Mouse (Mus musculus): ENCODE results near the gene Ramp2. TPM values are rescaled to one million over a fixed set of nuclear protein-coding genes. Genes with fewer than 3 reads are reported as not detected.

Gene Ramp2
- total and polyA plus RNA-seq, 2 experiments from 2014 or later = 66.1 to 111 TPM

GRCm38 (mm10) chr11:101259261-101259712 is 13.5 kb downstream of the Ramp2 start:
- Histone ChIP-seq H3K27me3 (ENCODE audit: insufficient read depth, low read length) (peaks cover 11% of the 10 kb centered on the region; the same call in 1 of the 2 replicates), H3K36me3 (ENCODE audit: insufficient read depth, low read length) (peaks cover 11% of the 10 kb centered on the region; the same call in 1 of the 2 replicates), H3K27ac (no peak overlapping the region), H3K9ac (replicated peaks; ENCODE audit: low read length) (no peak overlapping the region), H3K4me2 (ENCODE audit: low read depth, low read length) (peak overlapping the region; percentile 97; the same call in 1 of the 2 replicates), H3K4me1 (ENCODE audit: insufficient read depth, low read length) (peaks cover 15% of the 10 kb centered on the region), H3K9me3 (ENCODE audit: low read length) (no peaks in the 10 kb centered on the region), H3K4me3 (ENCODE audit: low read length) (no peak overlapping the region)
- ATAC-seq (no peak), DNase-seq (ENCODE audit: low spot score) (no peak)
- TF ChIP-seq CTCF (IDR thresholded peaks at IDR 0.05; ENCODE audit: low read depth) = no peak
- WGBS = 42% methylated on average over 6 of the region's 6 CpGs

- Histone ChIP-seq H3K4me2 (ENCODE audit: low read depth, low read length) (peak within 1 kb of the TSS; percentile 97), H3K4me1 (ENCODE audit: insufficient read depth, low read length) (peaks cover 17% of the 10 kb centered on the region), H3K9ac (replicated peaks; ENCODE audit: low read length) (peak within 1 kb of the TSS; percentile 63), H3K27ac (peak within 1 kb of the TSS; percentile 41; the same call in 1 of the 2 replicates), H3K36me3 (ENCODE audit: insufficient read depth, low read length) (peaks cover 11% of the 10 kb centered on the region; the same call in 1 of the 2 replicates), H3K9me3 (ENCODE audit: low read length) (no peaks in the 10 kb centered on the region), H3K4me3 (ENCODE audit: low read length) (peak within 1 kb of the TSS; percentile 42), H3K27me3 (ENCODE audit: insufficient read depth, low read length) (peaks cover 11% of the 10 kb centered on the region; the same call in 1 of the 2 replicates)
- WGBS = 1% methylated on average over 42 of the region's 43 CpGs
- ATAC-seq (peak; percentile 71), DNase-seq (ENCODE audit: low spot score) (peak; percentile 61)
- TF ChIP-seq CTCF (IDR thresholded peaks at IDR 0.05; ENCODE audit: low read depth) = no peak
Measured at GRCm38 (mm10) chr11:101259948-101260825, 14.4 kb downstream of the Ramp2 start, which contains the start of gene Wnk4. TSS of gene Wnk4 (plus strand) at chr11:101260567.

GRCm38 (mm10) chr11:101260826-101261380 is 15.1 kb downstream of the Ramp2 start:
- Histone ChIP-seq H3K9ac (replicated peaks; ENCODE audit: low read length) (peak overlapping the region; percentile 63), H3K27ac (peak overlapping the region; percentile 41; the same call in 1 of the 2 replicates), H3K4me1 (ENCODE audit: insufficient read depth, low read length) (peaks cover 20% of the 10 kb centered on the region), H3K4me2 (ENCODE audit: low read depth, low read length) (peak overlapping the region; percentile 97), H3K27me3 (ENCODE audit: insufficient read depth, low read length) (peaks cover 11% of the 10 kb centered on the region; the same call in 1 of the 2 replicates), H3K4me3 (ENCODE audit: low read length) (peak overlapping the region; percentile 42), H3K9me3 (ENCODE audit: low read length) (no peaks in the 10 kb centered on the region), H3K36me3 (ENCODE audit: insufficient read depth, low read length) (peaks cover 11% of the 10 kb centered on the region; the same call in 1 of the 2 replicates)
- no peak for DNase-seq (ENCODE audit: low spot score)
- TF ChIP-seq CTCF (IDR thresholded peaks at IDR 0.05; ENCODE audit: low read depth) = no peak
- WGBS = 1% methylated on average over 30 of the region's 30 CpGs
- 0 out of 2 replicates have a peak, but pooled peaks have one; percentile 16 for ATAC-seq

- no peak for TF ChIP-seq CTCF (IDR thresholded peaks at IDR 0.05; ENCODE audit: low read depth)
- 2% methylated on average over 24 of the region's 24 CpGs for WGBS
- H3K36me3 ChIP-seq (ENCODE audit: insufficient read depth, low read length) = peaks cover 9% of the 10 kb centered on the region; the same call in 1 of the 2 replicates
- no peak overlapping the region; the same call in 1 of the 2 replicates for H3K9ac ChIP-seq (replicated peaks; ENCODE audit: low read length)
- H3K4me3 ChIP-seq (ENCODE audit: low read length) = no peak overlapping the region
- H3K4me1 ChIP-seq (ENCODE audit: insufficient read depth, low read length) = peaks cover 20% of the 10 kb centered on the region
- DNase-seq (ENCODE audit: low spot score) = no peak
- no peaks in the 10 kb centered on the region for H3K9me3 ChIP-seq (ENCODE audit: low read length)
- H3K27me3 ChIP-seq (ENCODE audit: insufficient read depth, low read length) = peaks cover 15% of the 10 kb centered on the region
- H3K4me2 ChIP-seq (ENCODE audit: low read depth, low read length) = 0 out of 2 replicates have a peak overlapping the region, but pooled peaks have one; percentile 27
- H3K27ac ChIP-seq = no peak overlapping the region
- no peak for ATAC-seq
Measured at GRCm38 (mm10) chr11:101262272-101262967, 16.6 kb downstream of the Ramp2 start.

- no peak for TF ChIP-seq CTCF (IDR thresholded peaks at IDR 0.05; ENCODE audit: low read depth)
- no peak for ATAC-seq
- WGBS = 6% methylated on average over 32 of the region's 32 CpGs
- Histone ChIP-seq H3K4me3 (ENCODE audit: low read length) (no peak overlapping the region), H3K9me3 (ENCODE audit: low read length) (no peaks in the 10 kb centered on the region), H3K4me1 (ENCODE audit: insufficient read depth, low read length) (peaks cover 20% of the 10 kb centered on the region), H3K27ac (no peak overlapping the region), H3K27me3 (ENCODE audit: insufficient read depth, low read length) (peaks cover 15% of the 10 kb centered on the region), H3K36me3 (ENCODE audit: insufficient read depth, low read length) (0 out of 2 replicates have a peak, but pooled peaks cover 5% of the 10 kb centered on the region), H3K9ac (replicated peaks; ENCODE audit: low read length) (no peak overlapping the region), H3K4me2 (ENCODE audit: low read depth, low read length) (no peak overlapping the region)
- no peak for DNase-seq (ENCODE audit: low spot score)
Measured at GRCm38 (mm10) chr11:101263138-101263988, 17.5 kb downstream of the Ramp2 start.

Data from hindbrain, postnatal 0 days (tissue).